8 mouse cellular contexts compared by ENCODE assay signal in the genomic region with DNA sequence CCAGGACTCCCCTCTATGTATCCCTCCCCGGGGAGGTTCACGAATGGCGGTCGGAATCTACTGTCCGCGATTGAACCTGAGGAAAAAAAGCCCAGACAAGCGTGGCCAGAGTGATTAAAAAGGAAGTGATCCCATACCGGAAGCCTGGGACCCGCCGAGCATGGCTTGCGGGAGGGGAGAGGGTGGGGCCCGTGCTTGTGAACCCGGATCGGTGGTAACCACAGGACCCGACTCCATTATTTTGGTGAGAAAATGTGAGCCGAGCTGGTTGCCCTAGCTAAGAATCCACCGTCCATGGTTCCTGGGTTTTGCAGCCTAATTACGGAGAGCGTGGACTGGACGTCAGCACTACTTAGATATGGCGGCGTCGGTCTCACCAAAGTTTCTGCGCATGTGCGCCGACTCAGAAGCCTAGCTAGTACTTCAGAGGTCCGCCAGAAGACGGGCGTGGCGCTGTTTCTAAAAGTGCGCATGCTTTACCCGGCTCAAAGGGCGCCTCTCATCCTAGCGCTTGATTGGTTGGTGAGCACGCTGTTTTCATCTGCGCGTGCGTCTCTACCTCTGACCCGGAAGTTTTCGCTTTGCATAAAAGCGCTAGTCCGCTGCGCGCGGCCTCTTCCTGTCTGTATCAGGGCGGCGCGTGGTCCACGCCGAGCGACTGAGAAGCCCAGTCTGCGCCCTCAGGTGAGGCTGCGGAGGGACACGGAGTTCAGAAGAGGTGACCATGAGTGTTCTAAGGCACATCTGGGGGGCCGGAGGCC. TPM values are rescaled to one million over a fixed set of nuclear protein-coding genes. Genes with fewer than 3 reads are reported as not detected.
DNase-seq lines count a peak whose midpoint lies in the region; ATAC-seq lines count a peak whose summit lies in the region.

A gene (plus strand): TSS at position 586 of the 761 bp plus-strand sequence.

- H3K4me1 ChIP-seq in lung, embryonic 16.5 days (replicated peaks; ENCODE audit: control insufficient read depth, insufficient read depth, low read length): peaks cover 13% of the 10 kb centered on the region

- WGBS in lung, embryonic 16.5 days: under 1% methylated on average over 55 of the region's 55 CpGs

- no peaks in the 10 kb centered on the region for H3K27me3 ChIP-seq in lung, embryonic 16.5 days (ENCODE audit: control insufficient read depth, insufficient read depth, low read depth, low read length)

- peak within 1 kb of the TSS; percentile 95 for H3K27ac ChIP-seq in lung, embryonic 16.5 days (ENCODE audit: low read length)

- peak within 1 kb of the TSS; percentile 93 for H3K4me2 ChIP-seq in lung, embryonic 16.5 days (ENCODE audit: low read depth, low read length)

- peak; percentile 94 to 97 for ATAC-seq in hematopoietic stem cell, adult 5-6 weeks (replicated peaks in 1 of 2; ENCODE audit: insufficient read depth in 1 of 2, low FRiP score in 2 of 2, low TSS enrichment in 1 of 2, low read depth in 1 of 2, poor library complexity in 2 of 2, severe bottlenecking in 2 of 2)
- peak; percentile 99 for ATAC-seq in lung, embryonic 16.5 days (ENCODE audit: low read depth)

- peak within 1 kb of the TSS; percentile 96 for H3K9ac ChIP-seq in lung, embryonic 16.5 days (ENCODE audit: low read length)

- no peaks in the 10 kb centered on the region for H3K9me3 ChIP-seq in lung, embryonic 16.5 days (ENCODE audit: control insufficient read depth, low read length)

- H3K36me3 ChIP-seq in lung, embryonic 16.5 days (ENCODE audit: control insufficient read depth, insufficient read depth, low read length): peaks cover 35% of the 10 kb centered on the region

- peak within 1 kb of the TSS; percentile 100 for H3K4me3 ChIP-seq in lung, embryonic 16.5 days (ENCODE audit: low read length)

- peak; percentile 97 for DNase-seq in MEL-GATA-1-ER (ENCODE audit: extremely low read depth, low read depth)
- peak; percentile 98 for DNase-seq in cerebellum, adult 8-10 months
- DNase-seq in forelimb bud, embryonic 11.5 days (ENCODE audit: low read depth, low spot score): peak; percentile 100
- peak; percentile 98 for DNase-seq in layer of hippocampus, adult 9-10 months (ENCODE audit: low spot score)
- DNase-seq in ovary, postnatal 10 days (ENCODE audit: low spot score): peak; percentile 96
- peak; percentile 97 to 98 for DNase-seq in thymus, postnatal 10 days (ENCODE audit: low spot score in 2 of 2)

RNA-seq across cellular contexts. Expression of the gene that starts here (rescaled TPM):
- 1,183 and 1,501 TPM in 2 replicates for total RNA-seq in hematopoietic stem cell, adult 5-6 weeks (2017)
- polyA plus RNA-seq in lung, embryonic 16.5 days (2015; fragmentation: Nextera tagmentation; extraction: Ambion mirVana): 950 and 1,039 TPM in 2 replicates

Comparison
In these comparisons a context has a peak if more than half of its experiments do, and no peak if none do; other contexts are left out.
1. Peak in every context shown above with its lines: DNase-seq, ATAC-seq, H3K4me3 ChIP-seq and H3K27ac ChIP-seq.